In genomic region chr9:64220603-64221002, GRCm38 (mm10) we compare ENCODE assay signal across 16 mouse cellular contexts. TPM values are rescaled to one million over a fixed set of nuclear protein-coding genes. Genes with fewer than 3 reads are reported as not detected.
"Had no signal": no experiment of that assay in that cellular context is flagged by ENCODE, and none has a peak within 500 bp of the region (broad histone marks: within the 10 kb centered on the region; RNA-seq: fewer than 3 reads in every experiment).

No protein-coding gene starts in this region.

- H3K9me3 ChIP-seq: limb, embryonic 13.5 days; midbrain, embryonic 10.5 days; midbrain, embryonic 15.5 days; neural tube, embryonic 13.5 days had no signal

- ATAC-seq: inflammation-experienced regulatory T-cells, adult 6 months; midbrain, embryonic 15.5 days had no signal

- H3K36me3 ChIP-seq: midbrain, embryonic 15.5 days; neural tube, embryonic 13.5 days had no signal

- H3K4me2 ChIP-seq: limb, embryonic 13.5 days; midbrain, embryonic 15.5 days; neural tube, embryonic 13.5 days had no signal

- H3K4me1 ChIP-seq: neural tube, embryonic 13.5 days had no signal

- H3K9ac ChIP-seq: limb, embryonic 13.5 days; liver, embryonic 14.5 days; midbrain, embryonic 15.5 days; neural tube, embryonic 13.5 days had no signal

- DNase-seq: kidney, adult 8-10 months; kidney, postnatal 36 days; left cerebral cortex, postnatal 4 days; lung, adult 18-20 months; lung, postnatal 36 days; right cerebral cortex, postnatal 25 days; spleen, adult 18-20 months; thymus, adult 2 months; thymus, postnatal 25 days had no signal

- H3K27ac ChIP-seq: limb, embryonic 13.5 days; liver, embryonic 14.5 days; midbrain, embryonic 10.5 days; midbrain, embryonic 15.5 days; neural tube, embryonic 13.5 days had no signal

- H3K27me3 ChIP-seq: limb, embryonic 13.5 days; midbrain, embryonic 15.5 days; neural tube, embryonic 13.5 days had no signal

- H3K4me3 ChIP-seq: limb, embryonic 13.5 days; midbrain, embryonic 10.5 days; midbrain, embryonic 15.5 days; neural tube, embryonic 13.5 days had no signal

RNA-seq across cellular contexts. Expression of gene Uchl4, which starts 14.4 kb away (rescaled TPM):
- polyA plus RNA-seq: liver, adult 2 months; thymus, adult 2 months had no signal
